Mouse (Mus musculus) CH12.LX (cell line): ENCODE results near the gene Gpr107. TPM values are rescaled to one million over a fixed set of nuclear protein-coding genes. Genes with fewer than 3 reads are reported as not detected.

ENCODE experiments used
- DNase-seq: peaks from one replicate; pipeline ENCODE4 v3.0.0-alpha.2; 2013; ENCODE audit errors: extremely low read depth
- H3K27ac ChIP-seq: 2 replicates; pipeline ENCODE4 v1.5.1; 2012; ENCODE audit warnings: low read depth, mild to moderate bottlenecking, control low read depth, moderate library complexity; ENCODE audit not compliant: insufficient read depth
- H3K27me3 ChIP-seq: replicated peaks from 2 replicates; pipeline ENCODE3; 2012; ENCODE audit warnings: inconsistent platforms
- H3K36me3 ChIP-seq, 2 experiments: replicated peaks in 1 of 2; 2 replicates each; pipeline versions ENCODE3 to v1.6.1; 2012; ENCODE audit warnings: inconsistent platforms in 1 of 2, low read length in 1 of 2, mild to moderate bottlenecking in 1 of 2, mixed read lengths in 1 of 2, moderate library complexity in 1 of 2; ENCODE audit not compliant: control insufficient read depth in 1 of 2, insufficient read depth in 1 of 2
- H3K4me1 ChIP-seq, 2 experiments: 2 replicates each; pipeline ENCODE4 v1.6.1; 2012; ENCODE audit warnings: inconsistent platforms in 1 of 2, moderate library complexity in 1 of 2; ENCODE audit not compliant: insufficient read depth in 2 of 2, control insufficient read depth in 1 of 2
- H3K4me2 ChIP-seq: 2 replicates; pipeline ENCODE4 v1.6.1; 2012; ENCODE audit warnings: low read depth, mild to moderate bottlenecking, control low read depth; ENCODE audit not compliant: poor library complexity, insufficient read depth, severe bottlenecking
- H3K4me3 ChIP-seq, 3 experiments: fragments of 150-350 bp in 1 of 3; sonication (generic) in 1 of 3; replicated peaks in 1 of 3; 2 replicates each; pipeline versions ENCODE3 to v1.5.1; 2011 to 2012; ENCODE audit warnings: low read depth in 2 of 3, low read length in 2 of 3, mild to moderate bottlenecking in 2 of 3, moderate library complexity in 2 of 3, control low read depth in 1 of 3, improper control_type of control experiment in 1 of 3, inconsistent platforms in 1 of 3, mixed read lengths in 1 of 3; ENCODE audit not compliant: poor library complexity in 1 of 3
- H3K79me2 ChIP-seq: replicated peaks from 2 replicates; pipeline ENCODE4 v1.6.1; 2012; ENCODE audit warnings: mild to moderate bottlenecking, moderate library complexity; ENCODE audit not compliant: control insufficient read depth, poor library complexity, insufficient read depth, severe bottlenecking; ENCODE audit errors: extremely low read depth
- H3K9ac ChIP-seq: 2 replicates; pipeline ENCODE4 v1.6.1; 2012; ENCODE audit warnings: low read depth, mild to moderate bottlenecking, control low read depth, moderate library complexity; ENCODE audit not compliant: insufficient read depth
- H3K9me3 ChIP-seq: replicated peaks from 2 replicates; pipeline ENCODE3; 2012; ENCODE audit warnings: low read length, inconsistent platforms, mixed read lengths
- CTCF ChIP-seq, 2 experiments: IDR thresholded peaks in 1 of 2; conservative IDR thresholded peaks in 1 of 2; 2 replicates each; pipeline ENCODE4 v1.5.1; 2011 to 2012; ENCODE audit warnings: low read depth in 2 of 2, low read length in 2 of 2, improper control_type of control experiment in 1 of 2, inconsistent platforms in 1 of 2, mild to moderate bottlenecking in 1 of 2, moderate library complexity in 1 of 2
- ETS1 ChIP-seq: conservative IDR thresholded peaks from 2 replicates; pipeline ENCODE4 v1.6.1; 2012; ENCODE audit warnings: low read depth, mild to moderate bottlenecking, inconsistent platforms, low read length, improper control_type of control experiment, moderate library complexity
- HCFC1 ChIP-seq: IDR thresholded peaks from 2 replicates; pipeline ENCODE4 v1.6.1; 2012; ENCODE audit warnings: low read depth, mild to moderate bottlenecking, inconsistent platforms, low read length, improper control_type of control experiment
- KAT2A ChIP-seq: IDR thresholded peaks from 2 replicates; pipeline ENCODE4 v1.6.1; 2012; ENCODE audit warnings: low read length, improper control_type of control experiment, inconsistent platforms; ENCODE audit not compliant: insufficient replicate concordance
- MAFK ChIP-seq: IDR thresholded peaks from 2 replicates; pipeline ENCODE4 v1.6.1; 2011; ENCODE audit warnings: low read length, improper control_type of control experiment; ENCODE audit not compliant: insufficient replicate concordance
- MAZ ChIP-seq: IDR thresholded peaks from 2 replicates; pipeline ENCODE4 v1.6.1; 2012; ENCODE audit warnings: low read depth, mild to moderate bottlenecking, inconsistent platforms, low read length, improper control_type of control experiment, moderate library complexity
- POLR2A ChIP-seq: IDR thresholded peaks from 2 replicates; pipeline ENCODE4 v1.6.1; 2011; ENCODE audit warnings: low read depth, mild to moderate bottlenecking, improper control_type of control experiment, low read length
- RCOR1 ChIP-seq: conservative IDR thresholded peaks from 2 replicates; pipeline ENCODE4 v1.6.1; 2012; ENCODE audit warnings: low read depth, mild to moderate bottlenecking, inconsistent platforms, low read length, improper control_type of control experiment
- SMC3 ChIP-seq: IDR thresholded peaks from 2 replicates; pipeline ENCODE4 v1.6.1; 2011; ENCODE audit warnings: low read depth, low read length, improper control_type of control experiment
- USF1 ChIP-seq: IDR thresholded peaks from 2 replicates; pipeline ENCODE4 v1.6.1; 2014; ENCODE audit warnings: low read depth, mild to moderate bottlenecking, inconsistent platforms, low read length, improper control_type of control experiment
- ZNF384 ChIP-seq: IDR thresholded peaks from 2 replicates; pipeline ENCODE4 v1.6.1; 2012; ENCODE audit warnings: low read depth, low read length, improper control_type of control experiment, inconsistent platforms
- dilution Hi-C: fragments of 300-500 bp; cut with MboI; formaldehyde crosslinking; loops from 2 replicates; pipeline ENCODE4 v1.14.3; 2020; ENCODE audit warnings: low sequenced_read_pairs; ENCODE audit not compliant: extremely low pct_unique_long_range_greater_than_20kb, extremely low pct_ligation_motif_present
- in situ Hi-C: fragments of 300-500 bp; cut with MboI; formaldehyde crosslinking; loops from 3 replicates; pipeline ENCODE4 v1.14.3; 2019; ENCODE audit warnings: low sequenced_read_pairs, low pct_ligation_motif_present, low pct_unique_long_range_greater_than_20kb, mixed read lengths
- polyA plus RNA-seq: library from polyadenylated mRNA; unstranded; fragments of >175 nt; gene quantifications from 2 replicates; pipeline ENCODE4 v1.2.1, GENCODE M21; 2012; ENCODE audit warnings: low read depth; ENCODE audit not compliant: insufficient read length
- total RNA-seq, 2 experiments: library from RNA; depleted of rRNA; stranded (reverse); fragments of 300-350 nt in 1 of 2; fragments of >200 nt in 1 of 2; gene quantifications; 2 replicates each; pipeline ENCODE4 v1.2.3; 2012 to 2014

Gene Gpr107
- total and polyA plus RNA-seq, 3 experiments, result 19.6 to 27.8 (median 24.6) TPM

DNA sequence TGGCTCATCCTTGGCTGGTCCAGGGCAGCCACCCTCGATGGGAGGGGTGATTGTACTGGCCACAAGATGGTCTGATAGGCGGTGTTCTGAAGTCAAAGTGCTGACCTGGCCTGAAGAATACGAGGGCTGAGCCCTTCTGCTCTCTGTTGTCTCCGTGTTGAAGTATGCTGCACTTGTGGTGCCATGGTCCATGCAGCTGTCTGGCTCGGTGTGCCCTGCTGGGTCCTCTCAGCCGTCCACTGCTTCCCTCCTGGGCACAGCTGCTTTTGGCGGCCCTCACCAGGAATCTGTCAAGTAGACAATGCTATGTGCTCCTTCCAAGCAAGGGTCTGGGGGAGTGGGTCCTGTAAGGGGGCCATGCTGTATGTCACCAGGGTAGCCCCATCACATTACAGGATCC, 68.7 kb downstream of the Gpr107 start:
- no peak for DNase-seq
- TF ChIP-seq ZNF384, result no peak
- TF ChIP-seq HCFC1, result no peak
- TF ChIP-seq, all 38 proteins: peak for 0
- Histone ChIP-seq H3K9ac (no peak overlapping the region), H3K4me3 (no peak overlapping the region), H3K27ac (no peak overlapping the region), H3K9me3 (no peaks in the 10 kb centered on the region), H3K79me2 (no peaks in the 10 kb centered on the region), H3K36me3 (peaks cover 7 to 31% of the 10 kb centered on the region in 2 experiments), H3K4me2 (no peak overlapping the region), H3K4me1 (no peaks in the 10 kb centered on the region), H3K27me3 (no peaks in the 10 kb centered on the region)
- in situ Hi-C loops (no loop called here), dilution Hi-C loops (no loop called here)

DNA sequence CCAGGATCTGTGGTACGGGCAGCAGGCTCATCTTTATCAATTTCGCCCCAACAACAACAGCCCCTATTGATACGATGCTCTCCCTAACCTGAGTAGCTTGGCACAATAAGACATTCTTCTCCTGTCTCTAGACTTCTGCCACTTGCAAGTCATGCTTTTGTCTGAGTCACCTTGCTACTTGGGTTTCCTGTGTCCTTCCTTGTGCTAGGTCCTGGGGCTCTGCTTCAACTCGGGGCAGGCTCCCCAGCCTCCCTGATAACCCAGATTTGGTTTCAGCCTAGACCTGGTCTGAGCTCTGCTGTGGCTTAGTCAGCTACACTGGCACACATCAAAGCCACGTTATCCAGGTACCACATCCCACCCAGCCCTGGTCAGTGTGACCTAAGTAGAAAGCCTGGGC, 69.5 kb downstream of the Gpr107 start:
- dilution Hi-C loops (no loop called here), in situ Hi-C loops (no loop called here)
- no peak for DNase-seq

DNA sequence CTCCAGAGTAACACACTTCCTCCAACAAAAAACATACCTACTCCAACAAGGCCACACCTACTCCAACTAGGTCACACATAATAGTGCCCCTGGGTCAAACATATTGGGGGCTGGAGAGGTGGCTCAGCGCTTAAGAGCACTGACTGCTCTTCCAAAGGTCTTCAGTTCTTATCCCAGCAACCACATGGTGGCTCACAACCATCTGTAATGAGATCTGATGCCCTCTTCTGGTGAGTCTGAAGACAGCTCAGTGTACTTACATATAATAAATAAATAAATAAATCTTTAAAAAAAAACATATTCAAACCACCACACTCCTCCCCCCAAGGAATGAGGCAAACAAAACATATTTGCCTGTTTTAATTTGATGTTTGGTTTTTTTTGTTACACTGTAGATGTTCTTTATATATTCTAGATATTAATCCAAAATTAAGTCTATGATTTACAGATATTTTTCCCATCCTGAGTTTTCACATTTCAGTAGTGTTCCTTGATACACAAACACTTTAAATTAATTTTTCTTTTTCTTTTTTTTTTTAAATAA, 76.7 kb downstream of the Gpr107 start:
- DNase-seq, result peak; percentile 6
- Histone ChIP-seq H3K9me3 (peaks cover 3% of the 10 kb centered on the region), H3K4me3 (no peak overlapping the region), H3K27me3 (peaks cover 4% of the 10 kb centered on the region), H3K36me3 (no peaks in the 10 kb centered on the region), H3K4me2 (no peak overlapping the region), H3K27ac (no peak overlapping the region), H3K4me1 (peaks cover 0 to 8% of the 10 kb centered on the region in 2 experiments; a peak in 2 of 4 replicates), H3K9ac (no peak overlapping the region), H3K79me2 (no peaks in the 10 kb centered on the region)
- TF ChIP-seq ZNF384 (peak; percentile 43), SMC3 (peak; percentile 17; the same call in 1 of the 2 replicates), CTCF (conservative IDR thresholded peaks at IDR 0.05 in 1 of 2, IDR thresholded peaks at IDR 0.05 in 1 of 2; ENCODE audit: low read depth in 2 of 2, low read length in 2 of 2) (peak in 1 of 2 experiments; percentile 61; a peak in 2 of 4 replicates), MAFK (no peak), MAZ (no peak)
- dilution Hi-C loops, result no loop called here
- in situ Hi-C loops, result no loop called here

More for the DNA sequence above, 69.5 kb downstream of the Gpr107 start:
- TF ChIP-seq POLR2A, result no peak
- no peak for TF ChIP-seq KAT2A
- TF ChIP-seq RCOR1, result no peak
- TF ChIP-seq USF1, result no peak
- TF ChIP-seq ETS1, result no peak
- TF ChIP-seq, all 38 proteins: peak for 0
- H3K27ac ChIP-seq, result no peak overlapping the region
- H3K9me3 ChIP-seq, result peaks cover 3% of the 10 kb centered on the region
- H3K36me3 ChIP-seq, result peaks cover 3 to 23% of the 10 kb centered on the region in 2 experiments
- H3K4me1 ChIP-seq, result no peaks in the 10 kb centered on the region
- peaks cover 3% of the 10 kb centered on the region for H3K27me3 ChIP-seq
- no peak overlapping the region for H3K9ac ChIP-seq
- no peaks in the 10 kb centered on the region for H3K79me2 ChIP-seq
- H3K4me2 ChIP-seq, result no peak overlapping the region
- no peak overlapping the region for H3K4me3 ChIP-seq
